Mouse (Mus musculus) forebrain, embryonic 14.5 days (tissue): ENCODE data around the gene Eral1. TPM values are rescaled to one million over a fixed set of nuclear protein-coding genes. Genes with fewer than 3 reads are reported as not detected.

Experiments used
- ATAC-seq: fragments of 200-750 bp; cut with Nextera tagmentation; 2 replicates; pipeline ENCODE4 v1.8.0; 2017; ENCODE audit warnings: mild to moderate bottlenecking, moderate library complexity
- DNase-seq: peaks from one replicate; pipeline ENCODE4 v3.0.0-alpha.2; 2015; ENCODE audit warnings: low spot score
- H3K27ac ChIP-seq: fragments of 300-500 bp; sonication (generic); 2 replicates; pipeline ENCODE4 v1.5.1; 2014; ENCODE audit warnings: low read depth, mild to moderate bottlenecking, control low read depth, low read length, moderate library complexity
- H3K27me3 ChIP-seq: fragments of 300-500 bp; sonication (generic); replicated peaks from 2 replicates; pipeline ENCODE4 v1.6.1; 2014; ENCODE audit warnings: low read length, control low read depth, mixed read lengths; ENCODE audit not compliant: control insufficient read depth, insufficient read depth
- H3K36me3 ChIP-seq: fragments of 300-500 bp; sonication (generic); 2 replicates; pipeline ENCODE4 v1.6.1; 2014; ENCODE audit warnings: low read length, control low read depth; ENCODE audit not compliant: control insufficient read depth, insufficient read depth
- H3K4me1 ChIP-seq: fragments of 300-500 bp; sonication (generic); 2 replicates; pipeline ENCODE4 v1.6.1; 2014; ENCODE audit warnings: antibody characterized with exemption, low read length, control low read depth; ENCODE audit not compliant: control insufficient read depth, insufficient read depth
- H3K4me2 ChIP-seq: fragments of 300-500 bp; sonication (generic); 2 replicates; pipeline ENCODE4 v1.6.1; 2014; ENCODE audit warnings: mild to moderate bottlenecking, control low read depth, low read length
- H3K4me3 ChIP-seq: fragments of 300-500 bp; sonication (generic); 2 replicates; pipeline ENCODE4 v1.5.1; 2014; ENCODE audit warnings: low read depth, low read length, control low read depth
- H3K9ac ChIP-seq: fragments of 300-500 bp; sonication (generic); 2 replicates; pipeline ENCODE4 v1.6.1; 2014; ENCODE audit warnings: mild to moderate bottlenecking, low read length, control low read depth, moderate library complexity
- H3K9me3 ChIP-seq: fragments of 300-500 bp; sonication (generic); replicated peaks from 2 replicates; pipeline ENCODE4 v1.6.1; 2016; ENCODE audit warnings: low read length, control low read depth, mixed read lengths; ENCODE audit not compliant: control insufficient read depth
- WGBS: fragments of 180-500 bp; shearing (Covaris S2); extraction: QIAGEN DNeasy Blood & Tissue Kit; methylation state at CpG from one replicate; pipeline ENCODE4 v1.1.7; 2014; 5-methylcytosine and 5-hydroxymethylcytosine counted together
- polyA plus RNA-seq: library from polyadenylated mRNA; unstranded; fragments of >200 nt; fragmentation: Nextera tagmentation; extraction: Ambion mirVana; gene quantifications from 2 replicates; pipeline ENCODE4 v1.2.1, GENCODE M21; 2014

Eral1 gene
- polyA plus RNA-seq, 1 experiment from 2014 or later = 40.2 TPM

DNA sequence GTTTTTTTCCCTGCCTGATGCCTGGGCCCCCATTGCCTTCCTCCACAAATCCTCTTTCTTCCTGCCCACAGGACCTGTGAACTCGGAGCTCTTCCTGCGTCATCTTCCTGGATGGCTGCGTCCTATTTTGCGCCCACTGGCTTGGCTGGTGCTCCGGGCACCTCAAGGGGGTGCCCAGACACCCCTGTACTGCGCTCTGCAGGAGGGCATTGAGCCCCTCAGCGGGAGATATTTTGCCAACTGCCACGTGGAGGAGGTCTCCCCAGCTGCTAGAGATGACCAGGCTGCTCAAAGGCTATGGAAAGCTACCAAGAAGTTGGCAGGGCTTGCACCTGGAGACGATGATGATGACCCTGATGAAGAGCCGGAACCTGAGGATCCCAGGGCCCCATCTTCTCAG lies 43.4 kb downstream of the Eral1 start:
- H3K4me3 ChIP-seq = no peak overlapping the region
- WGBS = 82% methylated on average over 10 of the region's 10 CpGs
- no peak overlapping the region for H3K27ac ChIP-seq
- no peaks in the 10 kb centered on the region for H3K27me3 ChIP-seq
- H3K36me3 ChIP-seq = peaks cover 11% of the 10 kb centered on the region; the same call in 1 of the 2 replicates
- H3K4me1 ChIP-seq = peaks cover 14% of the 10 kb centered on the region
- no peak for ATAC-seq
- H3K9ac ChIP-seq = no peak overlapping the region
- no peaks in the 10 kb centered on the region for H3K9me3 ChIP-seq
- no peak for DNase-seq
- H3K4me2 ChIP-seq = no peak overlapping the region

- no peak overlapping the region for H3K27ac ChIP-seq
- 93% methylated on average over 23 of the region's 23 CpGs for WGBS
- peaks cover 15% of the 10 kb centered on the region for H3K4me1 ChIP-seq
- H3K36me3 ChIP-seq = peaks cover 21% of the 10 kb centered on the region
- H3K9ac ChIP-seq = no peak overlapping the region
- H3K9me3 ChIP-seq = no peaks in the 10 kb centered on the region
- H3K4me2 ChIP-seq = no peak overlapping the region
- DNase-seq = no peak
- no peaks in the 10 kb centered on the region for H3K27me3 ChIP-seq
- no peak for ATAC-seq
- no peak overlapping the region for H3K4me3 ChIP-seq
These were observed 46.1 kb downstream of the Eral1 start for GRCm38 (mm10) chr11:78033931-78034617.

GRCm38 (mm10) chr11:78032809-78033195 lies 47.4 kb downstream of the Eral1 start:
- Histone ChIP-seq H3K4me2 (peak overlapping the region; percentile 89), H3K4me3 (peak overlapping the region; percentile 72), H3K4me1 (peaks cover 11% of the 10 kb centered on the region; the same call in 1 of the 2 replicates), H3K9me3 (no peaks in the 10 kb centered on the region), H3K36me3 (peaks cover 34% of the 10 kb centered on the region), H3K27ac (peak overlapping the region; percentile 93; the same call in 1 of the 2 replicates), H3K9ac (peak overlapping the region; percentile 84), H3K27me3 (no peaks in the 10 kb centered on the region)
- no peak for ATAC-seq
- peak; percentile 45 for DNase-seq
- 2% methylated on average over 5 of the region's 5 CpGs for WGBS

DNA sequence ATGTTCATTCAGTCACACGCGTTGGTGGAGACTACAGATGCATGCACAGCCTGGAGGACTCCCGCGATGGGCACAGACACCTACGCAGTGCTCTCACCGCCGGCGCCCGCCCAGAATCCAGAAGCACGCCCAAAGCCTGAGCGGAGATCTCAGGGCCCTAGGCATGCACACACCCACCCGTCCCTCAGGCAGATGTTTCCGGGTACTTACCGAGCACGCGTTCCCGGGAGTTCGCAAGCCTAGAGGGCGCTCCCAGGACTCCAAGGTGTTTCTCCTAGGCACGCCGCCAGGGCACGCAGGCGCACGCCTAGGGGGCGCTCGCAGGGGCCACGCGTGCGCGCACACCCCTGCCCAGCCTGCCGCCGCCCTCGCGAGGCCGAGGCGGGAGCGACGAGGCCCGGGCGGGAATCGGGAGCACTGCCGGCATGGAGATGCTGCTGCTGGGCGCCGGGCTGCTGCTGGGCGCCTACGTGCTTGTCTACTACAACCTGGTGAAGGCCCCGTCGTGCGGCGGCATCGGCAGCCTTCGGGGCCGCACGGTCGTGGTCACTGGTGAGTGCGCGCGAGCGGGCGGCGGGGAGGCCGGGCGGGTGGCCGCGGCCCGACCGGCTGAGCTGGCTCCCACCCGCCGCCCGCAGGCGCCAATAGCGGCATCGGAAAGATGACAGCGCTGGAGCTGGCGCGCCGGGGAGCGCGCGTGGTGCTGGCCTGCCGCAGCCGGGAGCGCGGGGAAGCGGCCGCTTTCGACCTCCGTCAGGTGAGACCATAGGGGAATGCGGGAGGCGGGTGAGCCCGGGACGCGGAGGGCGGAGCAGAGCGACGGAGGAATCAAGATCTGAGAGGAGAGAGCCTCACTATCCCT lies 48.0 kb downstream of the Eral1 start, which contains the start of gene Dhrs13:
TSS of gene Dhrs13 (plus strand) at position 334 of the 862 bp plus-strand sequence.
- peak; percentile 95 for DNase-seq
- Histone ChIP-seq H3K4me2 (peak within 1 kb of the TSS; percentile 89), H3K4me3 (peak within 1 kb of the TSS; percentile 72), H3K27me3 (no peaks in the 10 kb centered on the region), H3K36me3 (peaks cover 40% of the 10 kb centered on the region), H3K9me3 (no peaks in the 10 kb centered on the region), H3K9ac (peak within 1 kb of the TSS; percentile 84), H3K4me1 (0 out of 2 replicates have a peak, but pooled peaks cover 7% of the 10 kb centered on the region), H3K27ac (peak within 1 kb of the TSS; percentile 93)
- ATAC-seq = peak; percentile 91
- under 1% methylated on average over 83 of the region's 96 CpGs for WGBS

DNA sequence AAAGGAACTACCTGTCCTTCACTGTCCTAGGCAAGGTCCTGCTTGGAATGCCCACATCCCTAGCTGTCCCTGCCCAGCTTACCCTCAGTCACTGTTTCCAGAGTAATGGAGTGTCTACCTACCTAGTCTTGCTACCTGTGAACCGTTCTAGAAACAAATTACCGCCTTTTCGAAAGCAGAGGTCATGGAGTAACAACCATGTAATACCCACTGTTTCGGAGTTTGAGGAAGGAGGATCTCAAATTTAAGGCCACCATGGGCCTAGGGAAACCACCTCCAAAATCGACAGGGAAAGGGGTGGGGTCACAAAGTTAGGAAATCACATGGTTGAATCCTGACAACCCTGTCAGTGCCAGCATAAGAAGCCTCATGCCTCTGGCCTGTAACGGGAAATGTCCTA lies 48.8 kb downstream of the Eral1 start:
- DNase-seq (no peak), ATAC-seq (no peak)
- H3K9me3 ChIP-seq = no peaks in the 10 kb centered on the region
- 0 out of 2 replicates have a peak overlapping the region, but pooled peaks have one; percentile 93 for H3K27ac ChIP-seq
- H3K36me3 ChIP-seq = peaks cover 43% of the 10 kb centered on the region
- H3K4me3 ChIP-seq = peak overlapping the region; percentile 72
- 0 out of 2 replicates have a peak, but pooled peaks cover 7% of the 10 kb centered on the region for H3K4me1 ChIP-seq
- peak overlapping the region; percentile 89 for H3K4me2 ChIP-seq
- 45% methylated on average over 6 of the region's 6 CpGs for WGBS
- H3K9ac ChIP-seq = peak overlapping the region; percentile 84; the same call in 1 of the 2 replicates
- H3K27me3 ChIP-seq = no peaks in the 10 kb centered on the region

DNA sequence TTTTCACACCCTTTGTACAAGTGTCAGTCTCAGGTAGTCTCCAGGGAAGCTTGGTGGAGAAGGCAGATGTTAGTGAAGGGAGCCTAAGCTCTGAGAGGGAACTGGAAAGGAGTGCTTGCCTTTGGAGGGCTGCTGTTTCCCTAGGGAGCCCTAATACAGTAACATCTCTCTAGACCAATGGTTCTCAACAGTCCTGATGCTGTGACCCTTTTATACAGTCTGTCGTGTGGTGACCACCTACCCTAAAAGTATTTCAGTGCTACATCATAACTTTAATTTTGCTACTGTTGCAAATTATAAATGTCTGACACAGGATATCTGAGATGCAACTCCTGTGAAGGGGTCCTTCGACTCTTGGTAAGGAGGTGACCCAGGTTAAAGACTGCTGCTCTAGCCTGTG lies 49.6 kb downstream of the Eral1 start:
- Histone ChIP-seq H3K9ac (no peak overlapping the region), H3K4me2 (no peak overlapping the region), H3K4me3 (no peak overlapping the region), H3K4me1 (0 out of 2 replicates have a peak, but pooled peaks cover 7% of the 10 kb centered on the region), H3K9me3 (no peaks in the 10 kb centered on the region), H3K27ac (no peak overlapping the region), H3K27me3 (no peaks in the 10 kb centered on the region), H3K36me3 (peaks cover 51% of the 10 kb centered on the region)
- 79% methylated on average over 2 of the region's 2 CpGs for WGBS
- DNase-seq = no peak
- no peak for ATAC-seq

DNA sequence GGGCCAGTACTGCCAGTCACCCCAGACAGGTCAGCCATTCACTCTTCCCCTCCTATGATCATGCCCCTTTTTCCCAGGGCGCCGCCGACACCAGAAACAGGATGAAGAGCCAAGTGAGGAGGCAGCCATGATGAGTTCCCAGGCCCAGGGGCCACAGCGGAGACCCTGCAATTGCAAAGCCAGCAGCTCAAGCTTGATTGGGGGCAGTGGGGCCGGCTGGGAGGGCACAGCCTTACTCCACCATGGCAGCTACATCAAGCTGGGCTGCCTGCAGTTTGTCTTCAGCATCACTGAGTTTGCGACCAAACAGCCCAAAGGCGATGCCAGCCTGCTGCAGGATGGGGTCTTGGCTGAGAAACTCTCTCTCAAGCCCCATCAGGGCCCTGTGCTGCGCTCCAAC lies 50.9 kb downstream of the Eral1 start:
- no peak overlapping the region for H3K4me3 ChIP-seq
- 0 out of 2 replicates have a peak, but pooled peaks cover 7% of the 10 kb centered on the region for H3K4me1 ChIP-seq
- no peaks in the 10 kb centered on the region for H3K27me3 ChIP-seq
- H3K9ac ChIP-seq = no peak overlapping the region
- H3K4me2 ChIP-seq = no peak overlapping the region
- H3K9me3 ChIP-seq = no peaks in the 10 kb centered on the region
- DNase-seq (no peak), ATAC-seq (no peak)
- 89% methylated on average over 8 of the region's 8 CpGs for WGBS
- H3K36me3 ChIP-seq = peaks cover 57% of the 10 kb centered on the region
- H3K27ac ChIP-seq = no peak overlapping the region

GRCm38 (mm10) chr11:78023607-78024006 lies 56.6 kb downstream of the Eral1 start:
- no peak overlapping the region for H3K4me3 ChIP-seq
- peaks cover 87% of the 10 kb centered on the region for H3K36me3 ChIP-seq
- no peaks in the 10 kb centered on the region for H3K9me3 ChIP-seq
- peak; percentile 13 for DNase-seq
- H3K27ac ChIP-seq = no peak overlapping the region
- WGBS = 81% methylated on average over 8 of the region's 8 CpGs
- no peak overlapping the region for H3K9ac ChIP-seq
- no peaks in the 10 kb centered on the region for H3K27me3 ChIP-seq
- H3K4me1 ChIP-seq = no peaks in the 10 kb centered on the region
- ATAC-seq = no peak
- H3K4me2 ChIP-seq = no peak overlapping the region
